Mouse (Mus musculus) megakaryocyte progenitor cell, adult 5-6 weeks (primary cell): ENCODE data around the gene Clec11a. TPM values are rescaled to one million over a fixed set of nuclear protein-coding genes. Genes with fewer than 3 reads are reported as not detected.

Experiments
- total RNA-seq, 2 experiments: library from RNA; stranded (forward) in 1 of 2; stranded (reverse) in 1 of 2; fragments of 157-497, 149-512 nt in 1 of 2; fragments of 200-1000 nt in 1 of 2; gene quantifications; 2 replicates each; pipeline versions ENCODE4 v1.2.3 to v1.2.4; 2015 to 2017

Clec11a gene
- total RNA-seq, 2 experiments from 2014 or later = 4.1 to 4.2 TPM

Other genes with a start within 250 kb of the Clec11a start
- gene Klk1b21, start 204.6 kb downstream of the Clec11a start, total RNA-seq (2015) = not detected in 2 replicates
- gene Klk1b21, start 204.6 kb downstream of the Clec11a start, total RNA-seq (2017) = not detected in 2 replicates
- gene Klk1b22, start 194.2 kb downstream of the Clec11a start, total RNA-seq (2015) = not detected in 2 replicates
- gene Klk1b22, start 194.2 kb downstream of the Clec11a start, total RNA-seq (2017) = not detected in 2 replicates
- not detected in 2 replicates for gene Klk1b16, start 170.1 kb downstream of the Clec11a start, total RNA-seq (2015)
- gene Klk1b16, start 170.1 kb downstream of the Clec11a start, total RNA-seq (2017) = not detected in 2 replicates
- not detected in 2 replicates for gene Klk1b24, start 118.7 kb downstream of the Clec11a start, total RNA-seq (2015)
- gene Klk1b24, start 118.7 kb downstream of the Clec11a start, total RNA-seq (2017) = not detected in 2 replicates
- gene Klk1b3, start 108.7 kb downstream of the Clec11a start, total RNA-seq (2015) = not detected in 2 replicates
- not detected in 2 replicates for gene Klk1b3, start 108.7 kb downstream of the Clec11a start, total RNA-seq (2017)
- gene Klk1b4, start 99.5 kb downstream of the Clec11a start, total RNA-seq (2015) = not detected in 2 replicates
- gene Klk1b4, start 99.5 kb downstream of the Clec11a start, total RNA-seq (2017) = not detected in 2 replicates
- gene Klk1b5, start 91.0 kb downstream of the Clec11a start, total RNA-seq (2015) = not detected in 2 replicates
- gene Klk1b5, start 91.0 kb downstream of the Clec11a start, total RNA-seq (2017) = not detected in 2 replicates
- gene Klk1, start 81.5 kb downstream of the Clec11a start, total RNA-seq (2015) = not detected in 2 replicates
- gene Klk1, start 81.5 kb downstream of the Clec11a start, total RNA-seq (2017) = not detected in 2 replicates
- not detected in 2 replicates for gene Gm36864, start 70.7 kb downstream of the Clec11a start, total RNA-seq (2015)
- not detected in 2 replicates for gene Gm36864, start 70.7 kb downstream of the Clec11a start, total RNA-seq (2017)
- 0.34 and 1.8 TPM in 2 replicates for gene 1700028J19Rik, start 60.2 kb downstream of the Clec11a start, total RNA-seq (2015)
- gene 1700028J19Rik, start 60.2 kb downstream of the Clec11a start, total RNA-seq (2017) = 0.30 and 0.37 TPM in 2 replicates
- gene 2410002F23Rik, start 60.2 kb downstream of the Clec11a start, total RNA-seq (2015) = 54.0 and 60.6 TPM in 2 replicates
- 71.7 and 74.6 TPM in 2 replicates for gene 2410002F23Rik, start 60.2 kb downstream of the Clec11a start, total RNA-seq (2017)
- not detected in 2 replicates for gene Acp4, start 49.5 kb downstream of the Clec11a start, total RNA-seq (2015)
- gene Acp4, start 49.5 kb downstream of the Clec11a start, total RNA-seq (2017) = 0.04 TPM in 1 of 2 replicates, not detected in the other
- not detected in 2 replicates for gene Gm15517, start 45.5 kb downstream of the Clec11a start, total RNA-seq (2015)
- not detected in 2 replicates for gene Gm15517, start 45.5 kb downstream of the Clec11a start, total RNA-seq (2017)
- 0.05 and 0.49 TPM in 2 replicates for gene Shank1, start 3.4 kb upstream of the Clec11a start, total RNA-seq (2015)
- gene Shank1, start 3.4 kb upstream of the Clec11a start, total RNA-seq (2017) = not detected in 2 replicates
- 0.22 and 0.24 TPM in 2 replicates for gene Syt3, start 77.2 kb upstream of the Clec11a start, total RNA-seq (2015)
- 0.12 and 0.14 TPM in 2 replicates for gene Syt3, start 77.2 kb upstream of the Clec11a start, total RNA-seq (2017)
- gene 1700008O03Rik, start 78.9 kb upstream of the Clec11a start, total RNA-seq (2015) = 0.44 and 1.5 TPM in 2 replicates
- gene 1700008O03Rik, start 78.9 kb upstream of the Clec11a start, total RNA-seq (2017) = 1.8 and 2.2 TPM in 2 replicates
- not detected in 2 replicates for gene Lrrc4b, start 122.1 kb upstream of the Clec11a start, total RNA-seq (2015)
- not detected in 2 replicates for gene Lrrc4b, start 122.1 kb upstream of the Clec11a start, total RNA-seq (2017)
- not detected in 2 replicates for gene Aspdh, start 158.5 kb upstream of the Clec11a start, total RNA-seq (2015)
- not detected in 2 replicates for gene Aspdh, start 158.5 kb upstream of the Clec11a start, total RNA-seq (2017)
- 27.5 and 35.2 TPM in 2 replicates for gene Josd2, start 161.1 kb upstream of the Clec11a start, total RNA-seq (2015)
- 17.4 and 22.6 TPM in 2 replicates for gene Josd2, start 161.1 kb upstream of the Clec11a start, total RNA-seq (2017)
- gene Emc10, start 189.6 kb upstream of the Clec11a start, total RNA-seq (2015) = 60.6 and 62.7 TPM in 2 replicates
- gene Emc10, start 189.6 kb upstream of the Clec11a start, total RNA-seq (2017) = 30.4 and 38.3 TPM in 2 replicates
- 1.2 and 2.5 TPM in 2 replicates for gene Fam71e1, start 189.7 kb upstream of the Clec11a start, total RNA-seq (2015)
- 0.30 and 1.7 TPM in 2 replicates for gene Fam71e1, start 189.7 kb upstream of the Clec11a start, total RNA-seq (2017)
- gene Mybpc2, start 217.8 kb upstream of the Clec11a start, total RNA-seq (2015) = not detected in 2 replicates
- gene Mybpc2, start 217.8 kb upstream of the Clec11a start, total RNA-seq (2017) = not detected in 2 replicates
- 0.20 TPM in 1 of 2 replicates, not detected in the other for gene Spib, start 225.2 kb upstream of the Clec11a start, total RNA-seq (2015)
- 0.04 TPM in 1 of 2 replicates, not detected in the other for gene Spib, start 225.2 kb upstream of the Clec11a start, total RNA-seq (2017)
- gene Pold1, start 241.9 kb upstream of the Clec11a start, total RNA-seq (2015) = 51.4 and 70.3 TPM in 2 replicates
- 64.4 and 77.2 TPM in 2 replicates for gene Pold1, start 241.9 kb upstream of the Clec11a start, total RNA-seq (2017)
- 39.4 and 43.7 TPM in 2 replicates for gene Nr1h2, start 247.0 kb upstream of the Clec11a start, total RNA-seq (2015)
- 42.6 and 45.7 TPM in 2 replicates for gene Nr1h2, start 247.0 kb upstream of the Clec11a start, total RNA-seq (2017)